Mouse (Mus musculus) heart, embryonic 11.5 days (tissue): ENCODE results near the gene Abcc4. TPM values are rescaled to one million over a fixed set of nuclear protein-coding genes. Genes with fewer than 3 reads are reported as not detected.
A peak's percentile ranks its signal among the peaks of the same experiment; 100 is the strongest.

Experiments
- ATAC-seq: fragments of 200-750 bp; cut with Nextera tagmentation; replicated peaks from 2 replicates; pipeline ENCODE4 v1.8.0; 2017; ENCODE audit warnings: moderate library complexity; ENCODE audit not compliant: insufficient number of reproducible peaks, low FRiP score, low TSS enrichment
- H3K27ac ChIP-seq: fragments of 300-500 bp; sonication (generic); 2 replicates; pipeline ENCODE4 v1.5.1; 2014; ENCODE audit warnings: mild to moderate bottlenecking, low read depth, low read length
- H3K27me3 ChIP-seq: fragments of 300-500 bp; sonication (generic); 2 replicates; pipeline ENCODE4 v1.6.1; 2014; ENCODE audit warnings: mild to moderate bottlenecking, low read length, mixed read lengths; ENCODE audit not compliant: control insufficient read depth, insufficient read depth
- H3K36me3 ChIP-seq: fragments of 300-500 bp; sonication (generic); 2 replicates; pipeline ENCODE4 v1.6.1; 2014; ENCODE audit warnings: mild to moderate bottlenecking, low read length, moderate library complexity, mixed read lengths; ENCODE audit not compliant: control insufficient read depth, insufficient read depth
- H3K4me1 ChIP-seq: fragments of 300-500 bp; sonication (generic); 2 replicates; pipeline ENCODE4 v1.6.1; 2014; ENCODE audit warnings: low read length; ENCODE audit not compliant: control insufficient read depth, insufficient read depth
- H3K4me2 ChIP-seq: fragments of 300-500 bp; sonication (generic); 2 replicates; pipeline ENCODE4 v1.6.1; 2014; ENCODE audit warnings: mild to moderate bottlenecking, moderate library complexity
- H3K4me3 ChIP-seq: fragments of 300-500 bp; sonication (generic); 2 replicates; pipeline ENCODE4 v1.5.1; 2014; ENCODE audit warnings: low read depth, low read length
- H3K9ac ChIP-seq: fragments of 300-500 bp; sonication (generic); 2 replicates; pipeline ENCODE4 v1.6.1; 2014; ENCODE audit warnings: mild to moderate bottlenecking, low read depth, low read length, moderate library complexity
- H3K9me3 ChIP-seq: fragments of 300-500 bp; sonication (generic); replicated peaks from 2 replicates; pipeline ENCODE4 v1.6.1; 2016; ENCODE audit warnings: low read length; ENCODE audit not compliant: control insufficient read depth
- WGBS: fragments of 180-500 bp; shearing (Covaris S2); extraction: QIAGEN DNeasy Blood & Tissue Kit; methylation state at CpG from one replicate; pipeline ENCODE4 v1.1.7; 2014; ENCODE audit not compliant: insufficient replicate concordance; 5-methylcytosine and 5-hydroxymethylcytosine counted together
- polyA plus RNA-seq: library from polyadenylated mRNA; unstranded; fragments of >200 nt; fragmentation: Nextera tagmentation; extraction: Ambion mirVana; gene quantifications from 2 replicates; pipeline ENCODE4 v1.2.1, GENCODE M21; 2014

Gene Abcc4
- polyA plus RNA-seq, 1 experiment from 2014 or later = 1.6 TPM

- no peak overlapping the region for H3K4me2 ChIP-seq
- no peaks in the 10 kb centered on the region for H3K27me3 ChIP-seq
- H3K9me3 ChIP-seq = no peaks in the 10 kb centered on the region
- no peak overlapping the region for H3K9ac ChIP-seq
- WGBS = 78% methylated on average over 2 of the region's 2 CpGs
- H3K36me3 ChIP-seq = no peaks in the 10 kb centered on the region
- H3K4me3 ChIP-seq = no peak overlapping the region
- no peak for ATAC-seq
- H3K27ac ChIP-seq = no peak overlapping the region
- no peaks in the 10 kb centered on the region for H3K4me1 ChIP-seq
Observed at GRCm38 (mm10) chr14:118495458-118495857, 210.6 kb downstream of the Abcc4 start.

- Histone ChIP-seq H3K36me3 (no peaks in the 10 kb centered on the region), H3K4me2 (no peak overlapping the region)
- 83% methylated on average over 6 of the region's 6 CpGs for WGBS
Observed at GRCm38 (mm10) chr14:118491708-118492107, 214.3 kb downstream of the Abcc4 start.

GRCm38 (mm10) chr14:118491300-118491699 is 214.7 kb downstream of the Abcc4 start:
- Histone ChIP-seq H3K9me3 (no peaks in the 10 kb centered on the region), H3K4me3 (no peak overlapping the region), H3K4me2 (peak overlapping the region; percentile 35; the same call in 1 of the 2 replicates), H3K9ac (no peak overlapping the region), H3K36me3 (no peaks in the 10 kb centered on the region), H3K4me1 (no peaks in the 10 kb centered on the region), H3K27ac (no peak overlapping the region), H3K27me3 (no peaks in the 10 kb centered on the region)
- WGBS = 41% methylated on average over 13 of the region's 13 CpGs
- no peak for ATAC-seq

More at GRCm38 (mm10) chr14:118491708-118492107, 214.3 kb downstream of the Abcc4 start:
- H3K27ac ChIP-seq = no peak overlapping the region
- H3K27me3 ChIP-seq = no peaks in the 10 kb centered on the region
- no peaks in the 10 kb centered on the region for H3K9me3 ChIP-seq
- H3K9ac ChIP-seq = no peak overlapping the region
- no peaks in the 10 kb centered on the region for H3K4me1 ChIP-seq
- H3K4me3 ChIP-seq = no peak overlapping the region
- no peak for ATAC-seq

DNA sequence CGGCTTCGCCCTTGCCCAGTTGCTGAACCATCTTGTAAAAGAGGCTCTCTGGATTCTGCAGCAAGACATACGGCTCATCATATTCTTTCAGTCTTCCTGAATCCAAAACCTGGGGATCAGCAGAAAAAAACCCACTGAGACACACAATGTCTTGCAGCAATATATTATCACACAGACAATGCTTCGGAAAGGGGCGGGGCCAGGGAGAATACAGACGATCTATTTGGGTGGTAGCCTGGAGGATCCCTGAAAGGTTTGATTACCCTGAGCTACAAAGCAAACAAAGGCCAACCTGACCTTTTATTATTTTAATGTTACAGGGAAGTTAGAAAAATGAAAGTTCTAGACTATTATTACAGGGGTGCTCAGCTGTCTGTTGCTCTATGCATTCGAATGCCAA is 215.5 kb downstream of the Abcc4 start:
- no peaks in the 10 kb centered on the region for H3K9me3 ChIP-seq
- H3K4me2 ChIP-seq = no peak overlapping the region
- H3K4me1 ChIP-seq = no peaks in the 10 kb centered on the region
- no peaks in the 10 kb centered on the region for H3K27me3 ChIP-seq
- no peak overlapping the region for H3K4me3 ChIP-seq
- no peaks in the 10 kb centered on the region for H3K36me3 ChIP-seq
- 79% methylated on average over 7 of the region's 7 CpGs for WGBS
- H3K27ac ChIP-seq = no peak overlapping the region
- no peak overlapping the region for H3K9ac ChIP-seq
- no peak for ATAC-seq

DNA sequence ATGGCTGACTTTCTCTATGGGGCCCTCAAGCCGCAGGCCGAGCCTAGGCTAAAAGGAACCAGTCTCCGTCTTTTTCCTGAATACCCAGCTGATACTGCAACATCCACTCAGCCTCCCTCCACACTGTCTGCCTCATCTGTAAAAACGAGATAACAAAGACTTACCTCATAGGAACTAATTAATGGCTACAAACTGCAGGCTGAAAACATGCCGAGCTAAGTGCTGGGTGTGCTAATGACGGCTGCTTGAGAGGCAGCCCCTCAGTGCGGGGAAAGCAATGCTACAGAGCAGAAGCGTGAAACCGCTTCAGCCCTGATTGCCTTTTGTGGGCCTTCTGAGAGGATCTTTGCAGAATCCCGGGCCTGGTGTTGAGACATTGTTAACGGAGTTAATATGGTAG is 219.7 kb downstream of the Abcc4 start:
- ATAC-seq = no peak
- no peak overlapping the region for H3K4me3 ChIP-seq
- 53% methylated on average over 11 of the region's 11 CpGs for WGBS

GRCm38 (mm10) chr14:118485646-118486045 is 220.4 kb downstream of the Abcc4 start:
- no peak overlapping the region for H3K4me3 ChIP-seq
- no peaks in the 10 kb centered on the region for H3K9me3 ChIP-seq
- no peak overlapping the region for H3K27ac ChIP-seq
- H3K9ac ChIP-seq = no peak overlapping the region
- H3K36me3 ChIP-seq = no peaks in the 10 kb centered on the region
- no peak for ATAC-seq
- H3K4me1 ChIP-seq = no peaks in the 10 kb centered on the region
- no peak overlapping the region for H3K4me2 ChIP-seq
- no peaks in the 10 kb centered on the region for H3K27me3 ChIP-seq
- WGBS = 93% methylated on average over 6 of the region's 6 CpGs

More for the DNA sequence above, 219.7 kb downstream of the Abcc4 start:
- no peak overlapping the region for H3K9ac ChIP-seq
- H3K27ac ChIP-seq = no peak overlapping the region
- no peaks in the 10 kb centered on the region for H3K27me3 ChIP-seq
- H3K4me1 ChIP-seq = no peaks in the 10 kb centered on the region
- no peak overlapping the region for H3K4me2 ChIP-seq
- no peaks in the 10 kb centered on the region for H3K9me3 ChIP-seq
- no peaks in the 10 kb centered on the region for H3K36me3 ChIP-seq

- Histone ChIP-seq H3K4me3 (no peak overlapping the region), H3K4me2 (no peak overlapping the region), H3K27me3 (no peaks in the 10 kb centered on the region), H3K9ac (no peak overlapping the region), H3K9me3 (no peaks in the 10 kb centered on the region), H3K4me1 (no peaks in the 10 kb centered on the region), H3K36me3 (no peaks in the 10 kb centered on the region), H3K27ac (no peak overlapping the region)
- 84% methylated on average over 5 of the region's 5 CpGs for WGBS
- no peak for ATAC-seq
Observed at GRCm38 (mm10) chr14:118482320-118482719, 223.7 kb downstream of the Abcc4 start.

- Histone ChIP-seq H3K4me3 (no peak overlapping the region), H3K4me1 (no peaks in the 10 kb centered on the region), H3K27ac (no peak overlapping the region), H3K9ac (no peak overlapping the region), H3K27me3 (no peaks in the 10 kb centered on the region), H3K36me3 (no peaks in the 10 kb centered on the region), H3K9me3 (no peaks in the 10 kb centered on the region), H3K4me2 (no peak overlapping the region)
- WGBS = 72% methylated on average over 5 of the region's 5 CpGs
- ATAC-seq = no peak
Observed at GRCm38 (mm10) chr14:118481779-118482178, 224.2 kb downstream of the Abcc4 start.

DNA sequence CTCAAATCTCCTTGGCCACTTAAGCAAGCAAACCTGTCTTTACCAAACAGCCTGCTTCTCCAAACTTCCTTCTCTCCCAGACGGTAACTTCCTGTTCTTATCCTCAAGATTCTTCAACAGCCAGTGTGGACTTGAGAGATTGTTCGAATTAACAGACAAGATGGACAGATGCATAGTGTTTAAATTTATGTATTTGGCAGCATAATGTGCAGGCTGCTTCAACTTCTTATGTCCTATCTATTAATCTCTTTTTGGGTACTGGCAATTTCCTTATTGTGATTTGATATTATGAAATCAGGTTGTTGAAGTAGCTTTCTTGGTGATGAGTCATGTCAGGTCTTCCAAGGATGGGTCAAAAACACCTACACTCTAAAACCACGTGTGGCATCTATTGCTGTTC is 229.7 kb downstream of the Abcc4 start:
- Histone ChIP-seq H3K4me3 (no peak overlapping the region), H3K9ac (no peak overlapping the region), H3K27me3 (peaks cover 9% of the 10 kb centered on the region; the same call in 1 of the 2 replicates), H3K4me2 (no peak overlapping the region), H3K4me1 (no peaks in the 10 kb centered on the region), H3K27ac (no peak overlapping the region), H3K36me3 (no peaks in the 10 kb centered on the region), H3K9me3 (peaks cover 2% of the 10 kb centered on the region; the same call in 1 of the 2 replicates)
- WGBS = 64% methylated on average over 3 of the region's 3 CpGs
- ATAC-seq = no peak
